Mouse (Mus musculus): ENCODE measurements around the gene Tmem88.

Tmem88 gene

GRCm38 (mm10) chr11:69398059-69398458, at the start of gene Tmem88:
Tmem88 (minus strand) TSS chr11:69398234.
- peak; percentile 99 for DNase-seq

- no peak for DNase-seq
Observed at GRCm38 (mm10) chr11:69447299-69447698, 49.3 kb upstream of the Tmem88 start.

- peak; percentile 96 for DNase-seq
Observed at GRCm38 (mm10) chr11:69443328-69443727, 45.3 kb upstream of the Tmem88 start.

GRCm38 (mm10) chr11:69437291-69437690, 39.3 kb upstream of the Tmem88 start:
- no peak for DNase-seq

GRCm38 (mm10) chr11:69433189-69433588, 35.2 kb upstream of the Tmem88 start:
- DNase-seq, result no peak

GRCm38 (mm10) chr11:69432640-69432982, 34.6 kb upstream of the Tmem88 start:
- DNase-seq, result peak; percentile 93

GRCm38 (mm10) chr11:69431829-69432639, 34.0 kb upstream of the Tmem88 start:
- DNase-seq, result peak; percentile 97

- peak; percentile 90 for DNase-seq
Observed at GRCm38 (mm10) chr11:69430631-69431030, 32.6 kb upstream of the Tmem88 start.

- DNase-seq, result peak; percentile 97
Observed at GRCm38 (mm10) chr11:69429313-69429712, 31.3 kb upstream of the Tmem88 start.

- peak; percentile 96 for DNase-seq
Observed at GRCm38 (mm10) chr11:69428751-69429150, 30.7 kb upstream of the Tmem88 start.

GRCm38 (mm10) chr11:69426246-69426645, 28.2 kb upstream of the Tmem88 start:
- DNase-seq, result no peak

GRCm38 (mm10) chr11:69423885-69424284, 25.9 kb upstream of the Tmem88 start:
- DNase-seq, result no peak

- peak; percentile 89 for DNase-seq
Observed at GRCm38 (mm10) chr11:69422842-69423241, 24.8 kb upstream of the Tmem88 start.

- peak; percentile 91 for DNase-seq
Observed at GRCm38 (mm10) chr11:69421131-69421977, 23.3 kb upstream of the Tmem88 start.

GRCm38 (mm10) chr11:69420554-69421000, 22.5 kb upstream of the Tmem88 start:
- DNase-seq, result no peak

GRCm38 (mm10) chr11:69419813-69420553, 21.9 kb upstream of the Tmem88 start:
- peak; percentile 98 for DNase-seq

GRCm38 (mm10) chr11:69419443-69419812, 21.4 kb upstream of the Tmem88 start:
- peak; percentile 97 for DNase-seq

GRCm38 (mm10) chr11:69418481-69419442, 20.7 kb upstream of the Tmem88 start:
- DNase-seq, result peak; percentile 100

- DNase-seq, result peak; percentile 99
Observed at GRCm38 (mm10) chr11:69417449-69418384, 19.7 kb upstream of the Tmem88 start.

GRCm38 (mm10) chr11:69416921-69417448, 19.0 kb upstream of the Tmem88 start:
- DNase-seq, result no peak
